Mouse (Mus musculus): ENCODE measurements at regions not wholly inside any gene's neighbourhood (a gene's known extent, or its start where the extent isn't known, plus 50 kb on each side); places are given as distances from the start of the nearest gene placed in this dataset.

DNA sequence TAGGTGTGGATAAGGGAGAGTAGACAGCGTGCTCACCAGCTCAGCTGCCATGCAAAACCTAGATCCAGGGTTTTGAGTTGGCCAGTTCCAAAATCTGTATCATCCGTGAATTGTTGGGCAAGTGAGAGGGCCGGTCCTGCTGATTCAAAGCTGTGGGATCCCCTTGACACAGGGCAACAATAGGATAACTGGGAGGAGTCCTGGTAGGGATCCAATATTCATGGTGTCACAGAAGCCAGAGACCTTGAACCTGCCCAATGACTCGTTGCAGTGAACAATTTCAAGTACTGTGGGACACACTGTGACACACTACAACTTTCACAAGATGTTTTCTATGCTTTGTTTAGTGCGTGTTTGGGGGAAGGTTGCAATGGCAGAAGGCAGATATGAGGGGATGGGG is 172.2 kb downstream of the Spata18 start:
- ATAC-seq (ENCODE audit: extremely low read depth, insufficient number of reproducible peaks, low FRiP score, poor library complexity, severe bottlenecking) (no peak), DNase-seq (ENCODE audit: low spot score) (no peak)
- no peak overlapping the region for H3K4me3 ChIP-seq (ENCODE audit: low read depth, low read length)
- TF ChIP-seq POLR2AphosphoS5 (IDR thresholded peaks at IDR 0.05; ENCODE audit: insufficient replicate concordance, low read depth, low read length) (no peak), GATA1 (IDR thresholded peaks at IDR 0.05; ENCODE audit: borderline replicate concordance, low read length) (no peak), GATA2 (IDR thresholded peaks at IDR 0.05; ENCODE audit: borderline replicate concordance, low read depth, low read length) (no peak), CTCF (IDR thresholded peaks at IDR 0.05; ENCODE audit: low read depth, low read length) (no peak), TAL1 (conservative IDR thresholded peaks at IDR 0.05; ENCODE audit: low read depth, low read length) (no peak)
- H3K36me3 ChIP-seq (replicated peaks) = no peaks in the 10 kb centered on the region
- peaks cover 7% of the 10 kb centered on the region; the same call in 1 of the 2 replicates for H3K27me3 ChIP-seq (ENCODE audit: insufficient read depth, low read length)
- H3K9me3 ChIP-seq (replicated peaks) = no peaks in the 10 kb centered on the region
- no peaks in the 10 kb centered on the region for H3K4me1 ChIP-seq (ENCODE audit: insufficient read depth, low read depth, low read length)

DNA sequence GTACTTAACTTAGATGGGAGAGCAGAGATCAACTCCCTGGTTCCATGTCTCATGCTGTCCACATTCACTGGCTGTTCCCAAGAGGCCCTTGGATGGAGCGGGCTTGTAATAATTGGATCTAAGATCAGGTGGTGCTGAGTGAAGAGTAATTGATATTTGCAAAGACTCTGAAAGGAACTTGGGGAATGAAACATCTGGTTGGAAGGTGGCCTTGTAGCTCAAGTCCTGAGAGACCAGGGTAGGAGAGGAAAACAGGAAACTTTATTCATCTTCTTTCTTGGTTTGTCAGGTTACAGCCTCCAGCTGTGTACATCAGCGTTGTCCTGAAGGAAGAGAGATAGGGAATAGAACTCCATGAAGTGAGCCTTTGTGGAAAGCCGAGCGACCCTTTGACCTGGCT is 175.8 kb downstream of the Spata18 start:
- ATAC-seq (ENCODE audit: extremely low read depth, insufficient number of reproducible peaks, low FRiP score, poor library complexity, severe bottlenecking) = no peak
- Histone ChIP-seq H3K4me3 (ENCODE audit: low read depth, low read length) (no peak overlapping the region), H3K27me3 (ENCODE audit: insufficient read depth, low read length) (peaks cover 4% of the 10 kb centered on the region; the same call in 1 of the 2 replicates), H3K36me3 (replicated peaks) (no peaks in the 10 kb centered on the region), H3K4me1 (ENCODE audit: insufficient read depth, low read depth, low read length) (no peaks in the 10 kb centered on the region), H3K9me3 (replicated peaks) (no peaks in the 10 kb centered on the region)
- no peak for DNase-seq (ENCODE audit: low spot score)
- TF ChIP-seq TAL1 (conservative IDR thresholded peaks at IDR 0.05; ENCODE audit: low read depth, low read length) = no peak
- TF ChIP-seq CTCF (IDR thresholded peaks at IDR 0.05; ENCODE audit: low read depth, low read length) = no peak
- no peak for TF ChIP-seq GATA1 (IDR thresholded peaks at IDR 0.05; ENCODE audit: borderline replicate concordance, low read length)
- no peak for TF ChIP-seq POLR2AphosphoS5 (IDR thresholded peaks at IDR 0.05; ENCODE audit: insufficient replicate concordance, low read depth, low read length)
- TF ChIP-seq GATA2 (IDR thresholded peaks at IDR 0.05; ENCODE audit: borderline replicate concordance, low read depth, low read length) = no peak

DNA sequence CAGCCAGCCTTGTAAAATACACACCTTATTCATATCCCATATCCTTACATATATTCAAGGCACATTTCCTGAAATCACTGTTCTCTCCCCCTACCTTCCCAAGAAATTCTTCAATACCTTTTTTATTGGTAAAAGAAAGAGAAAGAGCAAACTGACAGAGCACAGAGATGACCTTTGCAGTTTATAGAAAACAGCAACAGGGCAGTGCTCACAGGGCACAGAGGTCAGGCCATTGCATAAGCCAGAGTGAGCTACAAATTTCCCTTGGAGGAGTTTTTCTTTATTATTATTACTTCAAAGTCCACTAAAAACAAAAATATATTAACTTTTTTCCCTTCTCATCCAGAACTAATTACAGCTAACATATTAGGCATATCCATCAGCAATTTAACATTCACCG is 182.5 kb downstream of the Spata18 start:
- Histone ChIP-seq H3K4me3 (ENCODE audit: low read depth, low read length) (no peak overlapping the region), H3K4me1 (ENCODE audit: insufficient read depth, low read depth, low read length) (no peaks in the 10 kb centered on the region), H3K36me3 (replicated peaks) (no peaks in the 10 kb centered on the region), H3K9me3 (replicated peaks) (no peaks in the 10 kb centered on the region), H3K27me3 (ENCODE audit: insufficient read depth, low read length) (no peaks in the 10 kb centered on the region)
- ATAC-seq (ENCODE audit: extremely low read depth, insufficient number of reproducible peaks, low FRiP score, poor library complexity, severe bottlenecking) (no peak), DNase-seq (ENCODE audit: low spot score) (no peak)
- no peak for TF ChIP-seq GATA2 (IDR thresholded peaks at IDR 0.05; ENCODE audit: borderline replicate concordance, low read depth, low read length)
- no peak for TF ChIP-seq GATA1 (IDR thresholded peaks at IDR 0.05; ENCODE audit: borderline replicate concordance, low read length)
- TF ChIP-seq TAL1 (conservative IDR thresholded peaks at IDR 0.05; ENCODE audit: low read depth, low read length) = no peak
- TF ChIP-seq CTCF (IDR thresholded peaks at IDR 0.05; ENCODE audit: low read depth, low read length) = no peak
- TF ChIP-seq POLR2AphosphoS5 (IDR thresholded peaks at IDR 0.05; ENCODE audit: insufficient replicate concordance, low read depth, low read length) = no peak

DNA sequence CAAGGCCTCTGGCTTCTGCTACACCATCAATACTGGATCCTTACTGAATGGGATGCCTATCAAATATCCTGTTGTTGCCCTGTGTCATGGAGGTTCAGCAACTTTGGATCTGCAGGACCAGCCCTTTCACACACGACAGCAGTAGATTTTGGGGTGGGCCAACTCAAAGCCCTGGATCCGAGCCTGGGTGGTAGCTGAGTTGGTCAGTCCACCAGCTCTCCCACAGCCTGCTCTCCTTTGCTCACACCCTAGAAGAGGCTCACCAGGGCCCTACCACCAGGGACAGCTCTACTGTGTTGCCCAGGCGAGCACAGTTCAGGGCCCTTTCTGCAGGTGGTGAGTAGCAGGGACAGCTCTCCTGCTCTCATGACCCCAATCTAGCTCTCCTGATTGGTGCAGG is 192.6 kb downstream of the Spata18 start:
- no peak for TF ChIP-seq CTCF (IDR thresholded peaks at IDR 0.05; ENCODE audit: low read depth, low read length)
- TF ChIP-seq GATA2 (IDR thresholded peaks at IDR 0.05; ENCODE audit: borderline replicate concordance, low read depth, low read length) = no peak
- TF ChIP-seq POLR2AphosphoS5 (IDR thresholded peaks at IDR 0.05; ENCODE audit: insufficient replicate concordance, low read depth, low read length) = no peak
- TF ChIP-seq TAL1 (conservative IDR thresholded peaks at IDR 0.05; ENCODE audit: low read depth, low read length) = no peak
- no peak for TF ChIP-seq GATA1 (IDR thresholded peaks at IDR 0.05; ENCODE audit: borderline replicate concordance, low read length)
- H3K4me1 ChIP-seq (ENCODE audit: insufficient read depth, low read depth, low read length) = no peaks in the 10 kb centered on the region
- DNase-seq (ENCODE audit: low spot score) (no peak), ATAC-seq (ENCODE audit: extremely low read depth, insufficient number of reproducible peaks, low FRiP score, poor library complexity, severe bottlenecking) (no peak)
- H3K36me3 ChIP-seq (replicated peaks) = no peaks in the 10 kb centered on the region
- H3K27me3 ChIP-seq (ENCODE audit: insufficient read depth, low read length) = peaks cover 12% of the 10 kb centered on the region
- H3K9me3 ChIP-seq (replicated peaks) = no peaks in the 10 kb centered on the region
- no peak overlapping the region for H3K4me3 ChIP-seq (ENCODE audit: low read depth, low read length)

DNA sequence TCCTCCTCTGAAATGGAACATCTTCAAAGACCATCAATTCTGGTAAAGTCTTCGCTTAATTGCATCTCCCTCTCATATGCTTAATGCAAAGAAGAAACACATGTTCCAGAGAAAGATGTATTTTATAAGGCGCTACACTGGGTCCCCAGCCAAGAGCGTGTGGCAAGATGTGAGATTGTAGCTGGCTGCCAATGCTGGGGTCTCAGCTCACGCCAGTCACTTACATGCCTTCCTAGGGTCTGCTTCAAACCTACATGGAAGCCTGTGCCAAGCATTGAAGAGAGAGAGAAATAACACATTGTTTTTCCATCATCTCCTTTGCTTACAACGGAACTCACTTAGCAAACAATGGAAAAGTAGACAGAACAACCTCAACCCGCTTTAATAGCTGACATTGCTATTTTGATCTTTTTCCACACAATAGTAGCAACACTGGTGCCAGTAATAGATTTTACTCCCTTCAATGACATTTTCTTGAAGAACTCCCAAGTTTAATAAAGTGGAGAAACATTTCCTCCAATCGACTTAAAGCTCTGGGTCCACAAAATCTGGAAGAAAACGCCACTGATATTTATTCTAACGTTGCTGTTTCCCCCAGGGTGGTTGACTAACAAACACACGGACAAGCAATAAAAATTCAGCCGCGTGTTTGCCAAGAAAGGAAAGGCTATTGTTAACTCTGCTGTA is 195.1 kb downstream of the Spata18 start:
- H3K4me1 ChIP-seq (ENCODE audit: insufficient read depth, low read depth, low read length) = no peaks in the 10 kb centered on the region
- no peaks in the 10 kb centered on the region for H3K36me3 ChIP-seq (replicated peaks)
- H3K27me3 ChIP-seq (ENCODE audit: insufficient read depth, low read length) = peaks cover 12% of the 10 kb centered on the region
- ATAC-seq (ENCODE audit: extremely low read depth, insufficient number of reproducible peaks, low FRiP score, poor library complexity, severe bottlenecking) (no peak), DNase-seq (ENCODE audit: low spot score) (no peak)
- TF ChIP-seq CTCF (IDR thresholded peaks at IDR 0.05; ENCODE audit: low read depth, low read length) (no peak), POLR2AphosphoS5 (IDR thresholded peaks at IDR 0.05; ENCODE audit: insufficient replicate concordance, low read depth, low read length) (no peak), GATA2 (IDR thresholded peaks at IDR 0.05; ENCODE audit: borderline replicate concordance, low read depth, low read length) (no peak), TAL1 (conservative IDR thresholded peaks at IDR 0.05; ENCODE audit: low read depth, low read length) (no peak), GATA1 (IDR thresholded peaks at IDR 0.05; ENCODE audit: borderline replicate concordance, low read length) (no peak)
- H3K4me3 ChIP-seq (ENCODE audit: low read depth, low read length) = no peak overlapping the region
- H3K9me3 ChIP-seq (replicated peaks) = no peaks in the 10 kb centered on the region

DNA sequence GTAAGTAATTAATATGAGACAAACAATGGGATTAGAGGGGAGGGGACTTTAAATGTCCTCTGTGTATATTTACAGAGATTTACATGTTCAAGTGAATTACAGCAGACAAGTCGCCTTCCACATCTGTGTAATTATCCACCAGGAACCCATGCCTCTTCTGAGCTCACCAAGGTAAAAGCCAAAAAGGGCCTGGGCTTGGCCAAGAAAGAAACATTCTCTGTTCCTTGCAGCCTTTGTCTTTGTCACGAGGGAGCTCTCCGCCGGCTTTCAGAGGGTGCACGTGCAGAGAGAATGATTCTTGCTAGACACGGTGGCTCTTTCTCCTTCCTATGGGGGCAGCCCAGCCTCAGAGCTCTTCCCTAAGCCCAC is 195.6 kb downstream of the Spata18 start:
- Histone ChIP-seq H3K27me3 (ENCODE audit: insufficient read depth, low read length) (peaks cover 12% of the 10 kb centered on the region), H3K4me1 (ENCODE audit: insufficient read depth, low read depth, low read length) (no peaks in the 10 kb centered on the region), H3K36me3 (replicated peaks) (no peaks in the 10 kb centered on the region), H3K4me3 (ENCODE audit: low read depth, low read length) (no peak overlapping the region), H3K9me3 (replicated peaks) (no peaks in the 10 kb centered on the region)
- no peak for TF ChIP-seq GATA2 (IDR thresholded peaks at IDR 0.05; ENCODE audit: borderline replicate concordance, low read depth, low read length)
- TF ChIP-seq POLR2AphosphoS5 (IDR thresholded peaks at IDR 0.05; ENCODE audit: insufficient replicate concordance, low read depth, low read length) = no peak
- TF ChIP-seq GATA1 (IDR thresholded peaks at IDR 0.05; ENCODE audit: borderline replicate concordance, low read length) = no peak
- no peak for TF ChIP-seq TAL1 (conservative IDR thresholded peaks at IDR 0.05; ENCODE audit: low read depth, low read length)
- no peak for TF ChIP-seq CTCF (IDR thresholded peaks at IDR 0.05; ENCODE audit: low read depth, low read length)
- no peak for ATAC-seq (ENCODE audit: extremely low read depth, insufficient number of reproducible peaks, low FRiP score, poor library complexity, severe bottlenecking)
- DNase-seq (ENCODE audit: low spot score) = no peak

Measured in G1E (cell line).